Mouse (Mus musculus) spleen, adult 2 months (tissue): ENCODE measurements around the gene Gm20388. TPM values are rescaled to one million over a fixed set of nuclear protein-coding genes. Genes with fewer than 3 reads are reported as not detected.

ENCODE experiments used
- DNase-seq, 2 experiments: peaks; one replicate each; pipeline versions ENCODE4 v3.0.0 to v3.0.0-alpha.2; 2012 to 2021; ENCODE audit warnings: low spot score in 2 of 2, low read depth in 1 of 2
- H3K27ac ChIP-seq: fragments of 200-500 bp; 2 replicates; pipeline ENCODE4 v1.5.1; 2012; ENCODE audit warnings: low read length, inconsistent platforms; ENCODE audit not compliant: insufficient read depth
- H3K27me3 ChIP-seq: fragments of 200-500 bp; 2 replicates; pipeline ENCODE4 v1.6.1; 2012; ENCODE audit warnings: mild to moderate bottlenecking, moderate library complexity, low read length, inconsistent platforms; ENCODE audit not compliant: control insufficient read depth, insufficient read depth
- H3K36me3 ChIP-seq: fragments of 200-500 bp; 2 replicates; pipeline ENCODE4 v1.6.1; 2012; ENCODE audit warnings: mild to moderate bottlenecking, low read length, inconsistent platforms; ENCODE audit not compliant: control insufficient read depth, insufficient read depth
- H3K4me1 ChIP-seq: fragments of 200-500 bp; 2 replicates; pipeline ENCODE4 v1.6.1; 2011; ENCODE audit warnings: inconsistent platforms; ENCODE audit not compliant: control insufficient read depth, insufficient read depth, insufficient read length
- H3K4me3 ChIP-seq: fragments of 200-500 bp; 2 replicates; pipeline ENCODE4 v1.5.1; 2011; ENCODE audit warnings: mild to moderate bottlenecking, inconsistent platforms; ENCODE audit not compliant: insufficient read depth, insufficient read length; ENCODE audit errors: extremely low read depth
- CTCF ChIP-seq: fragments of 200-500 bp; IDR thresholded peaks from 2 replicates; pipeline ENCODE4 v1.5.1; 2011; ENCODE audit warnings: mild to moderate bottlenecking, inconsistent platforms; ENCODE audit not compliant: insufficient read depth, insufficient read length, insufficient replicate concordance; ENCODE audit errors: extremely low read depth
- POLR2A ChIP-seq: fragments of 200-500 bp; IDR thresholded peaks from 2 replicates; pipeline ENCODE4 v1.6.1; 2011; ENCODE audit warnings: low read depth, low read length, inconsistent platforms
- WGBS: fragments of 180-500 bp; shearing (Covaris S2); methylation state at CpG from one replicate; pipeline ENCODE4 v1.1.7; 2018; 5-methylcytosine and 5-hydroxymethylcytosine counted together
- polyA plus RNA-seq: library from polyadenylated mRNA; depleted of rRNA; stranded (reverse); fragments of >200 nt; gene quantifications from 2 replicates; pipeline ENCODE4 v1.2.3, GENCODE M21; 2012

Gm20388 gene
- polyA plus RNA-seq, 1 experiment: 26.1 TPM

DNA sequence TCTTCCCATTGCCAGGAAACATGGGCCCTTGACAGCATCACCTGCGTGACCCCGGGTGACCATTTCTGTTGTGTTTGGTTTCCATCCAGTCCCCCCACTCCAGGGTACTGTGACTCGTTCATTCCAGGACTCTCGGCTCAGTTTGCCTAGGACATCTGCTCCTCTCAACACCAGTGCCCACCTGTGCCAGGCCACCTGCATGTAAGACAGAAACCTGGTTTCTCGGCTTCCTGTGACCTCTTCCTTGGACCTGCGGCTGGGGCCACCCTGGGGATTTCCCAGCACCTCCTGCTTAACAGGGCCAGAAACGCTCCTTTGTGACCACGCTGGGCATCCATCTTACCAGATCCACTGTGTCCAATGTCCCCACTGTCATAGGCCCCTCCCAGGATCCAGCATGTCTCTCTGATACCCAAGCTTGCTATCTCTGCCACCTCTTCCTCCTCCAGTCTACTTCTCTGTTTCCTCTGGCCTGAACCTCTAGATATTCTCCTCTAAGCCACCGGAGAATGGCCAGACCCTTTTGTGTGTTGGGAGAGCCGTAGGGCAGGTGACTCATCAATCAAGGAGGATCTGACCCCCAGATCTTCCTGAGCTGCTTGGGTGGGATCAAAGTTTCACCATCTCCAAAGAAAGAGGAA, 2807.3 kb downstream of the Gm20388 start:
- 52% methylated on average over 10 of the region's 10 CpGs for WGBS
- no peaks in the 10 kb centered on the region for H3K36me3 ChIP-seq
- no peaks in the 10 kb centered on the region for H3K27me3 ChIP-seq
- no peak for TF ChIP-seq CTCF
- no peak for TF ChIP-seq POLR2A
- H3K4me3 ChIP-seq: no peak overlapping the region
- no peak overlapping the region for H3K27ac ChIP-seq
- H3K4me1 ChIP-seq: peaks cover 18% of the 10 kb centered on the region; the same call in 1 of the 2 replicates
- no peak for DNase-seq

GRCm38 (mm10) chr8:122718711-122719499, 2808.3 kb downstream of the Gm20388 start:
- Histone ChIP-seq H3K4me3 (no peak overlapping the region), H3K27ac (no peak overlapping the region), H3K36me3 (no peaks in the 10 kb centered on the region), H3K27me3 (no peaks in the 10 kb centered on the region), H3K4me1 (peaks cover 18% of the 10 kb centered on the region; the same call in 1 of the 2 replicates)
- TF ChIP-seq CTCF (no peak), POLR2A (no peak)
- DNase-seq: no peak
- 85% methylated on average over 14 of the region's 14 CpGs for WGBS

DNA sequence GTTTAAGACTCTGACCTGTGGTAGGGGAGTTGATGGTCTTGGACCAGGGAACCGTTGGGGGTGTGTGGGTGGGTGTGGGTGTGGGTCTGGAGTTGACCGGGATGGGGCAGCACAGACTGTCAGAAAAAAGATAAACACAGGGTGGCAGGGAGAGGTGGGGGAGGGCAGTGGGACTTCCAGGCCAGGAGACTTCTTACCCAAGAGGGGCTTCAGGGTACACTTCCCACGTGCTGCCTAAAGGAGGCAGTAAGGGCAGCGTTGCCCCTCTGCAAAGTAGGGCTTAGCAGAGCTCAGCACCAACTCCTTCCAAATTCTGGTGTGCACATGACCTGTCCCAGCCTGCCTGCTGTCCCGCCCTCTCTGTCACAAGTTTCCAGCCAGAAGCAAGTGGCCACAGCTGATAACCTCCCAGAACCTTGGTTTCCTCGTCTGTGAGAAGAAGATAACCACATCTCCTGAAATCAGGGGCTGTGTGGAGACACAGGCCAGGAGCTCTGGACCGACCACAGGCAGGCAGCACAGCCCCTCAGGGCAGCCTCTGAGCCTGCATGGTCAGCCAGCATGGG, 2808.9 kb downstream of the Gm20388 start:
- TF ChIP-seq POLR2A (no peak), CTCF (0 out of 2 replicates have a peak, but pooled peaks have one; percentile 4)
- no peak overlapping the region for H3K4me3 ChIP-seq
- H3K27me3 ChIP-seq: no peaks in the 10 kb centered on the region
- peak overlapping the region; percentile 20; the same call in 1 of the 2 replicates for H3K27ac ChIP-seq
- WGBS: 31% methylated on average over 7 of the region's 7 CpGs
- DNase-seq: no peak
- H3K4me1 ChIP-seq: peaks cover 18% of the 10 kb centered on the region; the same call in 1 of the 2 replicates
- H3K36me3 ChIP-seq: no peaks in the 10 kb centered on the region

- H3K27me3 ChIP-seq: no peaks in the 10 kb centered on the region
- H3K4me3 ChIP-seq: 0 out of 2 replicates have a peak overlapping the region, but pooled peaks have one; percentile 6
Measured at GRCm38 (mm10) chr8:122720070-122720729, 2809.6 kb downstream of the Gm20388 start.

DNA sequence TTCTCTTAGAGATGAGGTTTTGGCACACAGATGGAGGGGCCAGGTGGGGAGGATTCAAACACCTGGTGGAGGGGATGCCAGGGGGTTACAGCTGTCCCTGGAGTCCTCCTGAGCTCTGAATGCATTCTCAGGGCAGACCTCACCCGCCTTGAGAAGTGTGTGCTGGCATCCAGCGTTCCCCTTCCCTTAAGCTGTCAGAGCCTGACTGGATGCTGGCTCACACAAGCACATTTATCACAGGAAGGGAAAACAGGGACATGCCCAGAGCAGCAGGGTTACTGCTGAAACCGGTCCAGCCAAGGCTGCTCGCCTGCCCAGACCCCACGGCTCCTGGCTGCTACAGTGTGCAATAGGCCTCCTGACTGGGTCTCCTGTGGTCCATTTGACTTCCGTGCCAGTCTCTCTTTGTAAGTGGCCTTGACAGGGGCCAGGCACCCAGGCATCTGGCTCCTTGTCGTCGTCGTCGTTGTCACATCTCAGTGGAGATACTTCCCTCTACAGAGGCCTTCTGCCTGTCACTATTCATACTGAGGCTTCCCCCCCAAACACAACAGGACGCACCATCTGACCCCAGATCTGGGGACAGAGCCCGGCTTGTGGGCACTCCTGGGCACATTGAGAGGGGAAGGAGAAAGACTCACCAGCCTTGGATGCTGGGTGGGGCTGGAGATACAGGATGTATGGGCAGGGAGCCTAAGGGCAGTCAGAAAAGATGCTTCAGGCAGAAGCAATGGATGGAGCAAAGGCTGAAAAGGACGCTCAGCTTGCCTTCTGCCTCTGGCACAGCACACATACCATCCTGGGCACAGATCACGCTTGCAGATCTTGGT, 2810.4 kb downstream of the Gm20388 start:
- no peak for TF ChIP-seq POLR2A
- TF ChIP-seq CTCF: no peak
- Histone ChIP-seq H3K27ac (peak overlapping the region; percentile 15; the same call in 1 of the 2 replicates), H3K27me3 (no peaks in the 10 kb centered on the region), H3K4me3 (no peak overlapping the region), H3K4me1 (peaks cover 18% of the 10 kb centered on the region; the same call in 1 of the 2 replicates), H3K36me3 (no peaks in the 10 kb centered on the region)
- DNase-seq: peak in 1 of 2 experiments; percentile 19
- WGBS: 29% methylated on average over 14 of the region's 14 CpGs

More at GRCm38 (mm10) chr8:122720070-122720729, 2809.6 kb downstream of the Gm20388 start:
- no peaks in the 10 kb centered on the region for H3K36me3 ChIP-seq
- TF ChIP-seq POLR2A: no peak
- TF ChIP-seq CTCF: no peak
- 6% methylated on average over 25 of the region's 25 CpGs for WGBS
- H3K27ac ChIP-seq: peak overlapping the region; percentile 20; the same call in 1 of the 2 replicates
- H3K4me1 ChIP-seq: peaks cover 18% of the 10 kb centered on the region; the same call in 1 of the 2 replicates
- peak in 1 of 2 experiments; percentile 29 for DNase-seq

- Histone ChIP-seq H3K4me1 (peaks cover 8% of the 10 kb centered on the region; the same call in 1 of the 2 replicates), H3K36me3 (no peaks in the 10 kb centered on the region), H3K4me3 (no peak overlapping the region), H3K27ac (no peak overlapping the region), H3K27me3 (no peaks in the 10 kb centered on the region)
- TF ChIP-seq POLR2A (no peak), CTCF (no peak)
- 97% methylated on average over 6 of the region's 6 CpGs for WGBS
- DNase-seq: no peak
Measured at GRCm38 (mm10) chr8:122725187-122725586, 2814.5 kb downstream of the Gm20388 start.
